Mouse (Mus musculus) midbrain, embryonic 15.5 days (tissue): ENCODE data around the gene Dnajb1. TPM values are rescaled to one million over a fixed set of nuclear protein-coding genes. Genes with fewer than 3 reads are reported as not detected.
"Not testable (repeated sequence)": the region's sequence is repeated elsewhere in the genome, so short reads cannot be mapped to it uniquely, and the experiment has no call there.

ENCODE experiments used
- ATAC-seq: fragments of 200-750 bp; cut with Nextera tagmentation; replicated peaks from 2 replicates; pipeline ENCODE4 v1.8.0; 2017; ENCODE audit warnings: moderate TSS enrichment
- H3K27ac ChIP-seq: fragments of 300-500 bp; sonication (generic); 2 replicates; pipeline ENCODE4 v1.5.1; 2015; ENCODE audit warnings: mild to moderate bottlenecking, inconsistent platforms
- H3K27me3 ChIP-seq: fragments of 300-500 bp; sonication (generic); replicated peaks from 2 replicates; pipeline ENCODE4 v1.6.1; 2015; ENCODE audit warnings: inconsistent platforms
- H3K36me3 ChIP-seq: fragments of 300-500 bp; sonication (generic); replicated peaks from 2 replicates; pipeline ENCODE4 v1.6.1; 2015; ENCODE audit warnings: inconsistent platforms
- H3K4me1 ChIP-seq: fragments of 300-500 bp; sonication (generic); 2 replicates; pipeline ENCODE4 v1.6.1; 2015; ENCODE audit warnings: inconsistent platforms
- H3K4me2 ChIP-seq: fragments of 300-500 bp; sonication (generic); 2 replicates; pipeline ENCODE4 v1.6.1; 2015; ENCODE audit warnings: inconsistent platforms, mild to moderate bottlenecking, moderate library complexity
- H3K4me3 ChIP-seq: fragments of 300-500 bp; sonication (generic); 2 replicates; pipeline ENCODE4 v1.5.1; 2015; ENCODE audit warnings: mild to moderate bottlenecking, inconsistent platforms
- H3K9ac ChIP-seq: fragments of 300-500 bp; sonication (generic); 2 replicates; pipeline ENCODE4 v1.6.1; 2015; ENCODE audit warnings: mild to moderate bottlenecking, inconsistent platforms
- H3K9me3 ChIP-seq: fragments of 300-500 bp; sonication (generic); 2 replicates; pipeline ENCODE4 v1.6.1; 2016; ENCODE audit warnings: inconsistent platforms
- WGBS: fragments of 180-500 bp; shearing (Covaris S2); methylation state at CpG from one replicate; pipeline ENCODE4 v1.1.7; 2015; ENCODE audit warnings: mixed read lengths; 5-methylcytosine and 5-hydroxymethylcytosine counted together
- polyA plus RNA-seq: library from polyadenylated mRNA; unstranded; fragments of >200 nt; fragmentation: Nextera tagmentation; extraction: Ambion mirVana; gene quantifications from 2 replicates; pipeline ENCODE4 v1.2.1, GENCODE M21; 2015

Gene Dnajb1
- polyA plus RNA-seq, 1 experiment from 2014 or later: 65.2 TPM

GRCm38 (mm10) chr8:83582226-83582625 lies 25.8 kb upstream of the Dnajb1 start:
- peaks cover 64% of the 10 kb centered on the region for H3K4me1 ChIP-seq

GRCm38 (mm10) chr8:83583236-83583635 lies 24.8 kb upstream of the Dnajb1 start:
- peaks cover 65% of the 10 kb centered on the region for H3K4me1 ChIP-seq
- no peak overlapping the region for H3K4me3 ChIP-seq
- H3K27me3 ChIP-seq: no peaks in the 10 kb centered on the region
- ATAC-seq: no peak
- no peak overlapping the region for H3K4me2 ChIP-seq
- no peaks in the 10 kb centered on the region; the same call in 1 of the 2 replicates for H3K36me3 ChIP-seq
- no peaks in the 10 kb centered on the region for H3K9me3 ChIP-seq
- H3K27ac ChIP-seq: no peak overlapping the region
- 87% methylated on average over 15 of the region's 15 CpGs for WGBS
- 0 out of 2 replicates have a peak overlapping the region, but pooled peaks have one; percentile 5 for H3K9ac ChIP-seq

More at GRCm38 (mm10) chr8:83582226-83582625, 25.8 kb upstream of the Dnajb1 start:
- H3K27ac ChIP-seq: 0 out of 2 replicates have a peak overlapping the region, but pooled peaks have one; percentile 8
- H3K27me3 ChIP-seq: no peaks in the 10 kb centered on the region
- H3K4me3 ChIP-seq: no peak overlapping the region
- WGBS: 86% methylated on average over 8 of the region's 8 CpGs
- H3K36me3 ChIP-seq: no peaks in the 10 kb centered on the region
- no peak overlapping the region for H3K9ac ChIP-seq
- H3K4me2 ChIP-seq: no peak overlapping the region
- H3K9me3 ChIP-seq: no peaks in the 10 kb centered on the region
- no peak for ATAC-seq

- Histone ChIP-seq H3K27me3 (no peaks in the 10 kb centered on the region), H3K4me2 (no peak overlapping the region), H3K9ac (no peak overlapping the region), H3K4me3 (no peak overlapping the region), H3K36me3 (no peaks in the 10 kb centered on the region; the same call in 1 of the 2 replicates), H3K9me3 (no peaks in the 10 kb centered on the region), H3K4me1 (peaks cover 68% of the 10 kb centered on the region), H3K27ac (no peak overlapping the region)
- no peak for ATAC-seq
- WGBS: 93% methylated on average over 1 of the region's 1 CpGs
Observed at GRCm38 (mm10) chr8:83584771-83585170, 23.2 kb upstream of the Dnajb1 start.

- Histone ChIP-seq H3K36me3 (no peaks in the 10 kb centered on the region; the same call in 1 of the 2 replicates), H3K9me3 (no peaks in the 10 kb centered on the region), H3K27me3 (no peaks in the 10 kb centered on the region), H3K4me2 (no peak overlapping the region), H3K4me3 (no peak overlapping the region), H3K9ac (no peak overlapping the region), H3K4me1 (peaks cover 73% of the 10 kb centered on the region), H3K27ac (no peak overlapping the region)
- 87% methylated on average over 3 of the region's 3 CpGs for WGBS
- ATAC-seq: no peak
Observed at GRCm38 (mm10) chr8:83585333-83585732, 22.7 kb upstream of the Dnajb1 start.

- no peak for ATAC-seq
- Histone ChIP-seq H3K4me2 (no peak overlapping the region), H3K27ac (no peak overlapping the region), H3K27me3 (no peaks in the 10 kb centered on the region), H3K4me3 (no peak overlapping the region), H3K36me3 (no peaks in the 10 kb centered on the region; the same call in 1 of the 2 replicates), H3K9ac (no peak overlapping the region), H3K4me1 (peaks cover 79% of the 10 kb centered on the region), H3K9me3 (no peaks in the 10 kb centered on the region)
- 92% methylated on average over 6 of the region's 6 CpGs for WGBS
Observed at GRCm38 (mm10) chr8:83587644-83588043, 20.3 kb upstream of the Dnajb1 start.

- H3K27ac ChIP-seq: no peak overlapping the region
- H3K4me2 ChIP-seq: no peak overlapping the region
- no peaks in the 10 kb centered on the region for H3K27me3 ChIP-seq
- no peak overlapping the region for H3K9ac ChIP-seq
- H3K4me3 ChIP-seq: no peak overlapping the region
- no peak for ATAC-seq
- H3K9me3 ChIP-seq: no peaks in the 10 kb centered on the region
- H3K36me3 ChIP-seq: no peaks in the 10 kb centered on the region; the same call in 1 of the 2 replicates
- WGBS: 92% methylated on average over 5 of the region's 5 CpGs
- H3K4me1 ChIP-seq: peaks cover 76% of the 10 kb centered on the region
Observed at GRCm38 (mm10) chr8:83588886-83589285, 19.1 kb upstream of the Dnajb1 start.

GRCm38 (mm10) chr8:83590488-83591023 lies 17.4 kb upstream of the Dnajb1 start:
- Histone ChIP-seq H3K4me2 (peak overlapping the region; percentile 84), H3K36me3 (no peaks in the 10 kb centered on the region; the same call in 1 of the 2 replicates), H3K9me3 (no peaks in the 10 kb centered on the region), H3K27me3 (no peaks in the 10 kb centered on the region), H3K4me3 (0 out of 2 replicates have a peak overlapping the region, but pooled peaks have one; percentile 6), H3K4me1 (peaks cover 73% of the 10 kb centered on the region), H3K27ac (no peak overlapping the region), H3K9ac (no peak overlapping the region)
- WGBS: 74% methylated on average over 7 of the region's 7 CpGs
- no peak for ATAC-seq

- Histone ChIP-seq H3K9ac (peak overlapping the region; percentile 87), H3K4me2 (peak overlapping the region; percentile 84), H3K9me3 (no peaks in the 10 kb centered on the region), H3K4me3 (peak overlapping the region; percentile 94), H3K36me3 (no peaks in the 10 kb centered on the region; the same call in 1 of the 2 replicates), H3K27me3 (no peaks in the 10 kb centered on the region), H3K4me1 (peaks cover 63% of the 10 kb centered on the region), H3K27ac (no peak overlapping the region)
- ATAC-seq: no peak
- 54% methylated on average over 3 of the region's 3 CpGs for WGBS
Observed at GRCm38 (mm10) chr8:83592682-83593081, 15.3 kb upstream of the Dnajb1 start.

- Histone ChIP-seq H3K36me3 (no peaks in the 10 kb centered on the region), H3K9me3 (no peaks in the 10 kb centered on the region), H3K4me3 (peak overlapping the region; percentile 94), H3K4me1 (peaks cover 55% of the 10 kb centered on the region), H3K4me2 (peak overlapping the region; percentile 84), H3K27me3 (no peaks in the 10 kb centered on the region), H3K9ac (peak overlapping the region; percentile 87), H3K27ac (peak overlapping the region; percentile 95)
- no peak for ATAC-seq
- WGBS: 3% methylated on average over 22 of the region's 22 CpGs
Observed at GRCm38 (mm10) chr8:83593325-83594166, 14.4 kb upstream of the Dnajb1 start.

- under 1% methylated on average over 43 of the region's 43 CpGs for WGBS
- H3K36me3 ChIP-seq: no peaks in the 10 kb centered on the region
- no peaks in the 10 kb centered on the region for H3K27me3 ChIP-seq
- H3K9ac ChIP-seq: peak overlapping the region; percentile 87
- ATAC-seq: peak; percentile 98
- H3K4me1 ChIP-seq: peaks cover 48% of the 10 kb centered on the region
- peak overlapping the region; percentile 95 for H3K27ac ChIP-seq
- peak overlapping the region; percentile 84 for H3K4me2 ChIP-seq
- no peaks in the 10 kb centered on the region for H3K9me3 ChIP-seq
- H3K4me3 ChIP-seq: peak overlapping the region; percentile 94
Observed at GRCm38 (mm10) chr8:83594167-83595049, 13.6 kb upstream of the Dnajb1 start.

GRCm38 (mm10) chr8:83595050-83595345 lies 13.0 kb upstream of the Dnajb1 start:
- Histone ChIP-seq H3K27ac (peak overlapping the region; percentile 95), H3K9ac (peak overlapping the region; percentile 51), H3K4me2 (peak overlapping the region; percentile 55), H3K4me3 (peak overlapping the region; percentile 94), H3K4me1 (peaks cover 42% of the 10 kb centered on the region)
- H3K36me3 ChIP-seq, H3K27me3 ChIP-seq, H3K9me3 ChIP-seq, ATAC-seq: not testable (repeated sequence)
- whole genome bisulfite sequencing: 56% methylated on average over 3 of the region's 3 CpGs

GRCm38 (mm10) chr8:83596369-83596768 lies 11.6 kb upstream of the Dnajb1 start:
- Histone ChIP-seq H3K4me3 (no peak overlapping the region), H3K4me2 (no peak overlapping the region), H3K9me3 (no peaks in the 10 kb centered on the region), H3K27me3 (no peaks in the 10 kb centered on the region), H3K4me1 (peaks cover 29% of the 10 kb centered on the region), H3K36me3 (no peaks in the 10 kb centered on the region), H3K9ac (no peak overlapping the region), H3K27ac (no peak overlapping the region)
- WGBS: 18% methylated on average over 3 of the region's 3 CpGs
- no peak for ATAC-seq
